Mouse (Mus musculus) limb, embryonic 13.5 days (tissue): ENCODE results near the gene Zfp523. TPM values are rescaled to one million over a fixed set of nuclear protein-coding genes. Genes with fewer than 3 reads are reported as not detected.

Source experiments
- ATAC-seq: fragments of 200-750 bp; cut with Nextera tagmentation; 2 replicates; pipeline ENCODE4 v1.8.0; 2017; ENCODE audit warnings: low read depth, moderate number of reproducible peaks, moderate TSS enrichment; ENCODE audit not compliant: low FRiP score
- H3K27ac ChIP-seq: fragments of 300-500 bp; sonication (generic); 2 replicates; pipeline ENCODE4 v1.5.1; 2015; ENCODE audit warnings: inconsistent platforms, mild to moderate bottlenecking, moderate library complexity
- H3K27me3 ChIP-seq: fragments of 300-500 bp; sonication (generic); 2 replicates; pipeline ENCODE4 v1.6.1; 2015; ENCODE audit warnings: mild to moderate bottlenecking, inconsistent platforms
- H3K36me3 ChIP-seq: fragments of 300-500 bp; sonication (generic); 2 replicates; pipeline ENCODE4 v1.6.1; 2015; ENCODE audit warnings: inconsistent platforms, mild to moderate bottlenecking, moderate library complexity
- H3K4me1 ChIP-seq: fragments of 300-500 bp; sonication (generic); 2 replicates; pipeline ENCODE4 v1.6.1; 2015; ENCODE audit warnings: inconsistent platforms
- H3K4me2 ChIP-seq: fragments of 300-500 bp; sonication (generic); replicated peaks from 2 replicates; pipeline ENCODE4 v1.6.1; 2015; ENCODE audit warnings: inconsistent platforms, mild to moderate bottlenecking, moderate library complexity
- H3K4me3 ChIP-seq: fragments of 300-500 bp; sonication (generic); 2 replicates; pipeline ENCODE4 v1.5.1; 2015; ENCODE audit warnings: moderate library complexity, mild to moderate bottlenecking, inconsistent platforms
- H3K9ac ChIP-seq: fragments of 300-500 bp; sonication (generic); 2 replicates; pipeline ENCODE4 v1.6.1; 2015; ENCODE audit warnings: mild to moderate bottlenecking, inconsistent platforms
- H3K9me3 ChIP-seq: fragments of 300-500 bp; sonication (generic); 2 replicates; pipeline ENCODE4 v1.6.1; 2016; ENCODE audit warnings: inconsistent platforms
- WGBS: fragments of 180-500 bp; shearing (Covaris S2); methylation state at CpG from one replicate; pipeline ENCODE4 v1.1.7; 2015; 5-methylcytosine and 5-hydroxymethylcytosine counted together
- polyA plus RNA-seq: library from polyadenylated mRNA; unstranded; fragments of >200 nt; fragmentation: Nextera tagmentation; extraction: Ambion mirVana; gene quantifications from 2 replicates; pipeline ENCODE4 v1.2.1, GENCODE M21; 2015

The Zfp523 gene
- polyA plus RNA-seq, 1 experiment from 2014 or later: 42.2 TPM

DNA sequence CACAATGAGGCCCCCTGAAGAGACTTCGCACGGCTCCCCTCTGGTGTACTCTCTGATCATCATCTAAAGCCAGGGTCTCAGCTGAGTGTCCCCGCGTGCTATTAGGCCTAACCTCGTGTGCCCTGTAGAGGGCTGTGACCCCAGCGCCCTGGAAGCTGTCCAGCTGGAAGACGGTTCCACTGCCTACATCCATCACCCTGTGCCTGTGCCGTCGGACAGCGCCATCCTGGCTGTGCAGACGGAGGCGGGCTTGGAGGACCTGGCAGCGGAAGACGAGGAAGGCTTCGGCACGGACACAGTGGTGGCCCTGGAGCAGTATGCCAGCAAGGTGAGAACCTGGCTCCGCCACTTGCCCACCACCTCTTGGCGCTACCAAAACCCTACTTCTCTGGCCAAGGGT lies 20.7 kb downstream of the Zfp523 start:
- Histone ChIP-seq H3K36me3 (peaks cover 90% of the 10 kb centered on the region), H3K4me1 (no peaks in the 10 kb centered on the region), H3K27ac (no peak overlapping the region), H3K9me3 (no peaks in the 10 kb centered on the region), H3K27me3 (no peaks in the 10 kb centered on the region), H3K4me2 (no peak overlapping the region), H3K9ac (no peak overlapping the region), H3K4me3 (no peak overlapping the region)
- no peak for ATAC-seq
- 69% methylated on average over 18 of the region's 18 CpGs for whole genome bisulfite sequencing

DNA sequence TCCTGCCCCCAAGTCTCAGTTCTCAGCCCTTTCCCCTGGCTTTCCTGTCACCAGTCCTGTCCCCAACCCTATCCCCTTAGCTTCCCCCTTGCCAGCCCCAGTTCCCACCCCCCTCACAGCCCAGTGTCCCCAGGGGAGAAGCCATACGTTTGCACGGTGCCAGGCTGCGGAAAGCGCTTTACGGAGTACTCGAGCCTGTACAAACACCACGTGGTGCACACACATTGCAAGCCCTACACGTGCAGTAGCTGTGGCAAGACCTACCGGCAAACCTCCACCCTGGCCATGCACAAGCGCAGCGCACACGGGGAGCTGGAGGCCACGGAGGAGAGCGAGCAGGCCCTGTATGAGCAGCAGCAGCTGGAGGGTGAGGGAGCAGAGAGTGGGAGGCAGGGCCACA lies 25.1 kb downstream of the Zfp523 start:
- Histone ChIP-seq H3K27ac (no peak overlapping the region), H3K36me3 (peaks cover 76% of the 10 kb centered on the region), H3K4me2 (no peak overlapping the region), H3K4me3 (no peak overlapping the region), H3K27me3 (no peaks in the 10 kb centered on the region), H3K9me3 (no peaks in the 10 kb centered on the region), H3K9ac (no peak overlapping the region), H3K4me1 (peaks cover 4% of the 10 kb centered on the region)
- WGBS: 81% methylated on average over 14 of the region's 14 CpGs
- no peak for ATAC-seq

DNA sequence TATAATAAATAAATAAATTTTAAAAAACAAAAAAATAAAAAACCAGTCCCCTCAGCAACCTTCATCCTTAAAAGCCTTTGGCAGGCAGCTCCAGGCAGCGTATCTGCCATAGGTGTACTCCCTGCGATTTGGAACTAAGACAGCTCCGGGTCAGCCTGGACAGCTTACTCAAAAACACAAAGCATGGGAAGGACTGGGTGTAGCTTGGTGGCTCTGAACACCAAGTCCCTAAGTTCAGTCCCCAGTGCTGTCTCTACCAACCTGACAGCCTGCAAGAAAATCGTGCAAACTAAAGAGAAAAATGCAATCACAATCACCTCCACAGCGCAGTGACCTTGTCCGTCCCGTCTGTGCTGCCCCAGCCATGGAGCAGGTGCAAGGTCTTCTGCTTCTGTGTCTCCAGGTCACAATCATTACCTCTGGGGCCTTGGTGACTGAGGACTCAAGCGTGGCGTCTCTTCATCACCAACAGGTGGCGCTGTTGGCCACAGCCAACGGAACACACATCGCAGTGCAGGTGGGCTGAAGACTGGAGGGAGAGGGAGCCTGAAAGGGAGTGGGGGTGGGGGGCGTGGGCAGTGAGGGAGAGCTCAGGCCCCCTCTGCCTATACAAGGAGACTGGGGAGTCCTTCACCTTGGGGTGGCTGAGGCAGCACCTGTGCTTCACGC lies 27.3 kb downstream of the Zfp523 start:
- WGBS: 38% methylated on average over 14 of the region's 14 CpGs
- no peak overlapping the region for H3K27ac ChIP-seq
- H3K36me3 ChIP-seq: peaks cover 57% of the 10 kb centered on the region
- H3K9me3 ChIP-seq: no peaks in the 10 kb centered on the region
- no peaks in the 10 kb centered on the region for H3K27me3 ChIP-seq
- H3K4me3 ChIP-seq: no peak overlapping the region
- H3K4me1 ChIP-seq: peaks cover 22% of the 10 kb centered on the region
- H3K4me2 ChIP-seq: no peak overlapping the region
- no peak for ATAC-seq
- H3K9ac ChIP-seq: no peak overlapping the region

DNA sequence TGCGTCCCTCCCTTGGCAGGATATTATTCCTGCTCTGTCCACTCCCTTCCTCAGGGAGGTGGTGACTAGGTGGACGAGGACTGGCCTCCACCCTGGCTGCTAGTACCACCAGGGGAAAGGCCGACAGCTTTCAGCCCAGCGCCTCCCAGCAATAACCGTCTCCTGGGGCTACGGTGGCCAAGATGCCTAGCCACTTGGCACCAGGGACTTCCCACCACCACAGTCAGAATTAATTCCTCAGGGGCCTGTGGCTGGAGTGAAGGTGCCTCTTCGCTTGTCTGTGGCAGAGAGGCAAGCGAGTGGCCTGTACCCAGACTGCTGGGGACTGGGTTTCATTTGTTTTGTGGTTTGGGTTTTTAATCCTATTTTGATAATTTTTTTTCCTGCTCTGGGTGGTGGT lies 28.5 kb downstream of the Zfp523 start:
- H3K4me1 ChIP-seq: peaks cover 29% of the 10 kb centered on the region
- no peak overlapping the region for H3K4me3 ChIP-seq
- no peaks in the 10 kb centered on the region for H3K27me3 ChIP-seq
- H3K4me2 ChIP-seq: no peak overlapping the region
- ATAC-seq: no peak
- no peak overlapping the region for H3K9ac ChIP-seq
- H3K9me3 ChIP-seq: no peaks in the 10 kb centered on the region
- WGBS: 86% methylated on average over 8 of the region's 8 CpGs
- peaks cover 46% of the 10 kb centered on the region for H3K36me3 ChIP-seq
- H3K27ac ChIP-seq: no peak overlapping the region

DNA sequence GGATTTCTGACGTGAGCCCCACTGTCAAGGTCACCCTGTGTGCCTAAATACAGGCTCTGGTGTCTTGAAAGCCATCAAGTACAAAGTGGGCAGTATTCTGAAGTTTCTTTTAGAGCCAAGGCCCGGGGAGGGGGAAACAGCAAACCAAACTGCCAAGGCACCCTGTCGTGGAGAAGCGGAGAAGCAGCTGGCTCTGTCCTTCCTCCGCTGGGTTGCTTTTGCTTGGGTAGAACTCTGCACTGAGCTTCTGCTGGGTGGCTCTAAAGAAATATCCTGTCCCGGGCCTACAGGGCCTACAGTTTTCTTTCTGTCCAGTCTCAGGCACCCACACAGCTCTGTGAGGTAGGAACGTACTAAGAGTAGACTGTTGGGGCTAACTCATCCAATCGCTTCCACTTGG lies 30.2 kb downstream of the Zfp523 start:
- WGBS: 64% methylated on average over 8 of the region's 8 CpGs
- H3K9ac ChIP-seq: peak overlapping the region; percentile 72
- peaks cover 29% of the 10 kb centered on the region for H3K4me1 ChIP-seq
- H3K4me3 ChIP-seq: peak overlapping the region; percentile 46
- H3K9me3 ChIP-seq: no peaks in the 10 kb centered on the region
- ATAC-seq: no peak
- H3K4me2 ChIP-seq: peak overlapping the region; percentile 75
- no peaks in the 10 kb centered on the region for H3K27me3 ChIP-seq
- peaks cover 29% of the 10 kb centered on the region for H3K36me3 ChIP-seq
- H3K27ac ChIP-seq: peak overlapping the region; percentile 87

DNA sequence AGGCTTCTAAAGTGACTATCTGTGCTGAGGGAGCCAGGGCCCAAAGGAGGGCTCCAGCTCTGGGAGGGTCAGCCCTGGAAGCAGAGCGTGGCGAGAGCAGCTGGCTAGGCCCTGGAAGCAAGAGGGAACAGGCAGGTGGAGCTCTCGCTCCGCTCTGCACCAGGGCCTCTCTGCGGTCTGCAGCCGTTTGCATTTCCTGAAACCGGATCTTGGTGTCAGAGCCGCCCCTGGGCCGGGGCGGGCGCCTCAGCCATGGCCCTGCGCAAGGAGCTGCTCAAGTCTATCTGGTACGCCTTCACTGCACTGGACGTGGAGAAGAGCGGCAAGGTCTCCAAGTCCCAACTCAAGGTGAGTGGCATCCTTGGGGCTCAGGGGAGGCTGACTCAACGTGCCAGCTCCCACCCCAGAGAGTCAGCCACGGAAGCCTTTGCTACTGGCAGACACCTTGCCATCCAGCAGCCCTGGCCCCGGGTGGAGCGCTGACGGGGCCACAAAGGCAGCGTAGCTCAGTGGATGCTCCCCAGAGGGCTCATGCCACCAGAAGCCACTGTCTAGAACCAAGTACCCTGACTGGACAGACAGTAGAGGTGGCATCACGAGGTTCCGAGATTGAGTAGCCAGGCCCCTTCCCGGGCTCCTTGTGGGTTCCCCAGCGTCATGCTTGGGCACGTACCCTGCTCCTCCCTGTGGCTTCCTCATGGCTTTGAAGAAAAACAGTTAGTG lies 30.8 kb downstream of the Zfp523 start, which contains the start of gene Def6:
Gene Def6 (plus strand): TSS at position 188 of the 723 bp plus-strand sequence.
- Histone ChIP-seq H3K4me1 (peaks cover 29% of the 10 kb centered on the region), H3K9me3 (no peaks in the 10 kb centered on the region), H3K36me3 (peaks cover 22% of the 10 kb centered on the region), H3K4me3 (peak within 1 kb of the TSS; percentile 46), H3K9ac (peak within 1 kb of the TSS; percentile 72), H3K27ac (peak within 1 kb of the TSS; percentile 87), H3K4me2 (peak within 1 kb of the TSS; percentile 75), H3K27me3 (no peaks in the 10 kb centered on the region)
- ATAC-seq: peak; percentile 90
- 19% methylated on average over 26 of the region's 26 CpGs for WGBS

DNA sequence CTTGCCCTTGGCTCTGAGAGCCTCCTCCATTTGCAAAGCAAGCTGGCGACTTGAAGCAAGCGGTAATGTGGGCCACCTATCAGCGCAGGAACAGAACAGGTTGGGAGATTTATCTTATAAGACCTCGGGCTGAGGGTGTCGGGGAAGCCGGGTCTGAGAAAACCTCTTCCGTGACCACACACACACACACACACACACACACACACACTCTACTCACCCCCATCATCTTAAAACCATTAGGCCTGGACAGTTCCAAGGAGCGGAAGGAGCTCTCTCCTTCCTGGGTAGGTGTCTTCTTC lies 31.3 kb downstream of the Zfp523 start:
- Histone ChIP-seq H3K27me3 (no peaks in the 10 kb centered on the region), H3K27ac (peak overlapping the region; percentile 87), H3K4me3 (peak overlapping the region; percentile 46), H3K9me3 (no peaks in the 10 kb centered on the region), H3K9ac (peak overlapping the region; percentile 72), H3K36me3 (peaks cover 17% of the 10 kb centered on the region), H3K4me2 (peak overlapping the region; percentile 75), H3K4me1 (peaks cover 29% of the 10 kb centered on the region)
- ATAC-seq: no peak
- 69% methylated on average over 8 of the region's 8 CpGs for WGBS

DNA sequence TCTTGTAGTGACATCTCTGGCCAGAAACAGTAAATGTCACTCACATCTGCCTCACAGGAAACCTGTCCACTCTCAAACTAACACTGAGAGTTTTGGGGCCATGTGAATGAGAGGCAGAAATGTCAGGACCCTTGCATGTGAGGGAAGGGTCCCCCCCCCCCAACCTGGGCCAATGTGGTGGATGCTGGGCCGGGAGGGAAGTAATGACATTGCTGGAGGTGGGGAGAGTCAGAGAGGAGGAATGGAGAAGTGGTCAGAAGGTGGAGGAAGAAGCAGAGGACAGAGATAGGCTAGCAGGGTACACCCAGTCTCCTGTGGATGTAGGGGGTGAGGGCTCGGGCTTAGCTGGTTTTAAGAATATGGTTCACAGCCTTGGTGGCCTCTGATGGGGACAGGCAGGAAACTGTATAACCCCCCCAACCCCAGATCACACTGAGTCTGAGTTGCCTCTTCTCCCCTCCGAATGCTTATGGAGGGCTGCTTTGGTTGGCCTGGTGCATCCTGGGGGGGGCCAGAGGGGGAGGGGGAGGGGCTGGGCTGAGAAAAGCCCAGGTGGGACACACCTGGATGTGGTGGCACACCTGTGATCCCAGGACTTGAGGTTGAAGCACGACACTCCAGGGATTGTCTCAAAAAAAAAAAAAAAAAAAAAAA lies 32.7 kb downstream of the Zfp523 start:
- H3K9ac ChIP-seq: no peak overlapping the region
- H3K36me3 ChIP-seq: peaks cover 15% of the 10 kb centered on the region
- H3K27ac ChIP-seq: no peak overlapping the region
- H3K4me1 ChIP-seq: peaks cover 29% of the 10 kb centered on the region
- no peaks in the 10 kb centered on the region for H3K9me3 ChIP-seq
- H3K4me3 ChIP-seq: no peak overlapping the region
- no peaks in the 10 kb centered on the region for H3K27me3 ChIP-seq
- no peak overlapping the region for H3K4me2 ChIP-seq
- 71% methylated on average over 4 of the region's 4 CpGs for WGBS
- ATAC-seq: no peak

DNA sequence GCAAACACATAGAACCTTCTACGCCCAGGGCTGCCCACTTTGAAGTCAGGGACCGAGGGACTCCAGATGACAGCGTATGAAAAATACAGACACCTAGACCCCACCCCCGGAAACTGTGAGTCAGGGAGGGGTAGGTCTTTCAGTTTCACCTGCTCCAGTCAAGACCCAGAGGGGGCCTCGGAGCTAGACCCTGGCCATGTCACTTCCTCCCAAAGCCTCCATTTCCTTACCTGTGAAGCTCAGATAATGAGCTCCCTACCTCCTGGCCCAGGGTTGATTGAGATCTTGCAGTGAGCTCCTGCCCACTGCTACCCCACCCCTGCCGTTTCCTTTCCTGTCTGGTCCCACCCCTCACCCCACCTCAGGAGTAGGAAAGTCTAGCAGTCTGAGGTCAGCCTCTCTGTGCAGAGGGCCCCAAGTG lies 35.0 kb downstream of the Zfp523 start:
- WGBS: 65% methylated on average over 6 of the region's 6 CpGs
- Histone ChIP-seq H3K27ac (peak overlapping the region; percentile 15; the same call in 1 of the 2 replicates), H3K4me2 (no peak overlapping the region), H3K36me3 (no peaks in the 10 kb centered on the region), H3K9ac (no peak overlapping the region), H3K4me3 (no peak overlapping the region), H3K27me3 (no peaks in the 10 kb centered on the region), H3K9me3 (no peaks in the 10 kb centered on the region), H3K4me1 (peaks cover 26% of the 10 kb centered on the region)
- no peak for ATAC-seq

DNA sequence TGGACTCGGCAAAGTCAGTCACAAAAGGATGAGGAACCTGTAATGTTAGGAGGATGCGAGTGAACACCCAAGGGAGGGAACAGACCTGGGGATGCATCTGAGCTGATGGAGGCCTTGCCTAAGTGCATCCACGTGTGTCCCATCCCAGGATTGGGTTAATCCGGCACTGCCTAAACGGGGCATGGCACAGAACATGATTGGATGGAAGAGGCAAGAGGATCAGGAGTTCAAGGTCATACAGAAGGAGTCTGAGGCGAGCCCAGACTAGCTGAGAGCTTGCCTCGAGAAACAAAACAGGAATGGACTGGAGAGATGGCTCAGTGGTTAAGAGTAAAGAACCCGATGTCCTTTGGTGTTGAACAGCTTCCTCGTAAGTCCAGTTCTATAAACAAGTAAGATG lies 35.5 kb downstream of the Zfp523 start:
- Histone ChIP-seq H3K27me3 (no peaks in the 10 kb centered on the region), H3K9me3 (no peaks in the 10 kb centered on the region), H3K27ac (peak overlapping the region; percentile 15; the same call in 1 of the 2 replicates), H3K36me3 (no peaks in the 10 kb centered on the region), H3K4me2 (no peak overlapping the region), H3K4me3 (no peak overlapping the region), H3K4me1 (peaks cover 24% of the 10 kb centered on the region), H3K9ac (no peak overlapping the region)
- WGBS: 60% methylated on average over 9 of the region's 9 CpGs
- ATAC-seq: no peak

DNA sequence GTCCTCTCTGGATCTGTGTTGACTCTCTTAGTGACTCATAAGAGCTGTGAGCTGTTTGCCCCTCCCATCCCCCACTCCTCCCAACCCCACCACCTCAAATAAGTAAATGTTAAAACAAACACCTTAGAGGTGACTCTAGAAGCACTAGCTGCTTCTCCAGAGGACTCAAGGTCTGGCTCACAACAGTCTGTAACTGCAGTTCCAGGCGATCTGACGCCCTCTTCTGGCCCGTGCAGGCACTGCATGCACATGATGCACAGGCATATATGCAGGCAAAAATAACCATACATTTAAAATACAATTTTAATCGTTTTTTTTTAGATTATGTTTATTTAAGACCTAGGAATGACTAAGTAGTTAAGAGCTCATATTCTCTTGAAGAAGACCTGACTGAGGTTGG lies 36.3 kb downstream of the Zfp523 start:
- Histone ChIP-seq H3K9me3 (no peaks in the 10 kb centered on the region), H3K27me3 (no peaks in the 10 kb centered on the region), H3K4me3 (no peak overlapping the region), H3K4me1 (peaks cover 26% of the 10 kb centered on the region), H3K9ac (no peak overlapping the region), H3K36me3 (no peaks in the 10 kb centered on the region), H3K27ac (no peak overlapping the region), H3K4me2 (no peak overlapping the region)
- ATAC-seq: no peak
- 33% methylated on average over 4 of the region's 4 CpGs for WGBS

DNA sequence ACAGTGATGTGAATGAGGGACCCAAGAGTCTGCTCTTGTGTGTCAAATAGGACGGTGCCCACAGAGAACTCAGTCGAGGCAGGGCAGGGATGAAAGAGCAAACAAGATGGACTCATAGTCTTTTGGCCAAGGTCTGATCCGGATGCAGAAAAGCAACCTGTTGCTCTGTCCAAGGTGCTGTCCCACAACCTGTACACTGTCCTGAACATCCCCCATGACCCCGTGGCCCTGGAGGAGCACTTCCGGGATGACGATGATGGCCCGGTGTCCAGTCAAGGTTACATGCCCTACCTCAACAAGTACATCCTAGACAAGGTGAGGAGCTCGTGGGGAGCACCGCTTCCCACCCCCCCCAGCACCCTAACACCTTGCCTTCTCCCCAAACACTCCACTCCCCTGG lies 39.9 kb downstream of the Zfp523 start:
- peaks cover 7% of the 10 kb centered on the region; the same call in 1 of the 2 replicates for H3K36me3 ChIP-seq
- ATAC-seq: no peak
- no peak overlapping the region for H3K27ac ChIP-seq
- WGBS: 85% methylated on average over 9 of the region's 9 CpGs
- H3K9me3 ChIP-seq: no peaks in the 10 kb centered on the region
- H3K27me3 ChIP-seq: no peaks in the 10 kb centered on the region
- no peak overlapping the region for H3K9ac ChIP-seq
- H3K4me1 ChIP-seq: peaks cover 15% of the 10 kb centered on the region
- H3K4me3 ChIP-seq: no peak overlapping the region
- no peak overlapping the region for H3K4me2 ChIP-seq
